Mouse (Mus musculus) mouse embryonic stem cell (cell line): ENCODE measurements around the gene Mettl18.

Experiments used
- in situ Hi-C, 2 experiments: fragments of 300-500 bp; cut with MboI; formaldehyde crosslinking; loops; 1 replicate in 1 of 2; 3 replicates in 1 of 2; pipeline ENCODE4 v1.14.3; 2019 to 2020; ENCODE audit warnings: low sequenced_read_pairs in 2 of 2, low pct_unique_long_range_greater_than_20kb in 1 of 2, mixed read lengths in 1 of 2; ENCODE audit not compliant: unreplicated experiment in 1 of 2

Mettl18 gene

DNA sequence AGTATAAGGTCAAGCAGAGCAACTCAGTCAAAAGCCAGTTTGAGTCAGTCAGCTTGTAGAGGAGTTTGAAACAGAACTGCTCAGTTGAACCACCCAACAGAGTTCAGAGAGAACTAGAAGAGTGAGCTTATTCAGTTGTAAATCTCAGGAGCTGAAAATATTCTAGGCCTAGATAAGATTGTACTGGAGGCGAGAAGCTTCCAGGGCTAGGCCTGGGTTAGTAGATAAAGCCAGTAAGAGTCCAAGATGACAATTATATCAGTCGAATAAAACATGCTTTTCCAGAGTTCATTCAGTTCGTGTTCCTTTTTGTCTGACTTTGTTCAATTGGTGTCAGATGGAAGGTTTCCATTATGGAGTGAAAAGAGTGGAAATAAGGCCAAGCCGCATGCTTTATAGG is 31.0 kb downstream of the Mettl18 start:
- in situ Hi-C loops: no loop called here

DNA sequence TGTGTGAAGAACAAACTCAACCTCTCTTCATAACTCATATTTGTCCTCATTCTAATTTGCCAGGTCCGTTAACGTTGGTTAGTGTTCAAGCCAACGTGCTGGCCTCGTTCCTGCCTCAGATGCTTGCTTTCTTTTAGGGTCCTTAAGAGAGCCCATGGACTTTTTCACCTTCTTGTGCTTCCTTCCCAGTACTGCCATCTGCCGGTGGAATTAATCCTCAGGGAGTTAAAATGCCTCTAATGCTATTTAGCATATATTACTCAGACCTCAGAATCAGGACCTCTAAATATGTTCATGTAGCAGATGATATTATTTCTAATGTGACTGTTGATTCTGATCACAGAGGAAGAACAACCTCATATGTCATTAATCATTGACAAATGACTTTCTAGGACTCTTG is 32.7 kb downstream of the Mettl18 start:
- in situ Hi-C loops: no loop called here

DNA sequence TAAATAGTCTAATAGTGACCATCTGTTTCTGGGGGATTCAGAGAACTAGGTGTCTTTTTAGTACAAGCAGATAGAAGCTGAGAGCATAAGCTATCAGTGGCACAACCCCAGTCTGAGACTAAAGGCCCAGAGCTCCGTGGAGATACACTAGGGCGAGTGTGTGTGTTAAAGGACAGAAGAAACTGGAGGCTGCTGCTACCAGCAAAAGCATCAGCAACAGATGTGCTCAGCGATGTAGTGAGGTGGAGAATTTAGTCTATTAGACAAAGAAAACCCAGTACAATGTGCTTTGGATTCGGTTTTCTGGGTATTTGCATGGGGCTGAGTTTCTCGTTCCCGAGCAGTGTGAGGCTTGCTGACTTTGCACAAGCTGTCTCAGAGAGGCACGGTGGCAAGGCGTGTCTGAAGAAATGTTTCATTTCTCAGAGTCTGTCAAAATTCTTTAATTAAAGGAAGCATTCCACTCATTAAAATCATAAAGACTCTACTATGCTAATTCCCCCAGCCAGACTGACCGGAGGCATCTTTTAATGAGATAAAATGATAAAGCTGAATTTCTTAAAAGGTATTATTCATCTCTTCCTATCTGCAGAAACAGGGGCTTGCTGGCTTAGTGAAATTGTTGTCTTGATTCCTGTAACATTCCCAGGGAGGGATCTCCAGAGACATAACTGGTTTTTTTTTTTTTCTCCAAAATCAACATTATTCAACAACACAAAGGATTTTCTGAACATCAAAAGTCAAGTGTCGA is 45.9 kb downstream of the Mettl18 start:
- in situ Hi-C loops: no loop called here

DNA sequence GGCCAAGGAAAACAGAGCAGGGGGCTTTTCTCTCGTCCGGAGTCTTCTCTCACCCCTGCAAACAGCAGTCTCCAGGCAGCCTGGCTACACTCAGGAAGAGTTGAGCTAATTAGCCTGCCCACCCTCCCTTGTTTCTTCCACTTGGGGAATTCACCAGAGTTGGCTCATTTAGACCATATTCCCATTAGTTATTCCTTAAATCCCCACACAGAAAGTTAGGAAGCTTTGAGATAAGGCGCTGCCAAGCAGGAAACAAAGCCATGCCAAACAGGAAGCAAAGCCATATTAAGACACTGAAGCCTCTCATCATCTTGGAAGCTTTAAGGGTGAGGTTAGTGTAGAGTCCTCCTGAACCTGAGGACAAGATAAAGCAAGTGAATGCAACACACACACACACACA is 48.9 kb downstream of the Mettl18 start:
- in situ Hi-C loops: no loop called here
